Mouse (Mus musculus): ENCODE data around the gene Fam71a.
"Not testable (repeated sequence)": the region's sequence is repeated elsewhere in the genome, so short reads cannot be mapped to it uniquely, and the experiment has no call there.

Gene Fam71a

DNA sequence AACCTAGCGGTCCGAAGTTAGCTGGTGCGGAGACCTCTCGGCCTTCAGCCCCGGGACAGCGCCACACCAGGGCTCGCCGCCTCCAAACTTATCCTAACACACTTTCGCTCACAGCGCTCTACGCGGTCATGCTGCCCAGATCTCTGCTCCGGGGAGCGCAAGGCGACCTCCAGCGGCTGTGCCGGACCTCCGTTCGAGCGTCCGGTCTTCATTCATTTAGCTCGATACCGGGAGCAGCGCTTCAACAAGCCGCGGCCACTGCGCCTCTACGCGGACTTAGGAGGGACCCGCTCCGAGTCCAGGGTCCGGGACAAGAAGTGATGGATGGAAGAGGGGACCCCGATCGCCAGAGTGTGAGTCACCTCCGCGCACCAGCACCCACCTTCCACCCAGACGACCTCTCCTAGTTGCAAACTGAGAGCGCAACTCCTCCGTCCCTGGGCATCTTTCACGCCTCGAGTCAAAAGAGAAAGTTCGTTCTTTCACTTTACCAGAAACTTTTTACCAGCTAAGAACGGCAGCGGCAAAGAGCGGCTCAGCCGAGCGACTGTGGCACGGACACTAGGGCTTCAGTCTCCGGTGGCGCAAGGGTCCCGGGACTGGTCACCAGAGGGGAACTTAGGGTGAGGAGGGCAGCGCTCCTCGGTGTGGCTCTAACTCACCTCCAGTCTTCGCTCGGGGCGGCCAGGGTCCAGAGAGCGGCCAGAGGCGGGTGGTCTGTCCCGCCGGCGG is 18.0 kb upstream of the Fam71a start:
- CTCF ChIA-PET: interaction anchor here (0.6 to 1.0 kb wide), 3 partner anchors 28 to 631 kb away, joined by 3 to 4 read pairs (median 3); no protein-coding TSS in a partner anchor

DNA sequence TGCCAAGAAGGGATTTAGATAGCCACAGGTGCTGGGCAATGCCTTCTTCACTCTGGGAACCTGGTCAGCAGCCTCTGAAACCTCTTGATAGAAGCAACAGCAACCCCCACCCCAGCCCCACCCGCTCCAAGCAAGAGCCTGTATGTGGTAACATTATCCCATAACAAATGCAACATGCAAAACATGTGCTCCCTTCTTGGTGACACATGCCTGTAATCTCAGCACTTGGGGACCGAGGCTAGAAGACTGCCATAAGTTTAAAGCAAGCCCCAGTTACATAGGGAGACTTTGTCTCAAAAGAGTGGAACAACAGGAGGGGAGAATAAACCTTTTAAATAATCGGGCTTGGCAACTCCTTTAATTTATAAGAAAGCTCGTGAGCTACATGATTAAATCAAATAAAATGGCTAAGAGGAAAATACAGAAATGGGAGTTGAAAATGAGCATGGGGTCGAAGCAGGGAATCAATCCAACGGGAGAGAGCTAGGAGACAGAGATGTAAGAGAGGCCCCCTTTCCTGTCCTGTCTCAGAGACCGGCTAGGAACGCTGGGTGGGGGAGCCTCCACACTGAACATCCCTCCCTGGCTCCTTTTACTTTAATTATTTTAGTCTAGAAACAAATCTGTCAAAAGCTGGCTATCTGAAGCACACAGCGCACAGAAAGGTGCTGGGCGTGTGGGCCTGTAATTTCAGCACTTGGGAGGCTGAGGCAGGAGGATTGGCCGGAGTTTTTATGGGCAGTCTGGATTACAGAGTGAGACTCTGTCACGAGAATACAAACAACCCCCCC is 17.0 kb upstream of the Fam71a start:
- CTCF ChIA-PET: interaction anchor here (0.6 to 1.0 kb wide), 5 partner anchors 12 to 210 kb away, joined by 3 to 12 read pairs (median 5); no protein-coding TSS in a partner anchor

DNA sequence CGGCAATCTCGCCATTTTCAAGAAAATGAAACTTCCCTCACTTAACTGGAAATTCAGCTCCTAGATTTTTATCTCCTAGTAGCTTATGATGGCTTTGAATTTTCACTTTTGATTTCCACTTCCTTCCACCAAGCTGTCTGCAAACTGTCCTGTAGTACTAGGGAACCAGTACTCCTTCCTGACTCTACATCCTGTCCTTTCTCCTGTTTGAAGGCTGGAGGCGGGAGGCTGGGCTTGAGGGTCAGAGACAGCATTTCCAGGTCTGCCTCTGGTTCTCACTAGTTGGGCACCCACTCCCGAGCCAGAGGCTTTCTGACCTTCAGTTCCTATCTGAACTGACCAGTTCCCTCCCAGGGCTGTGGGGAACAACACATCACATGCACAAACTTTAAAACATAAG is 15.8 kb upstream of the Fam71a start:
- CTCF ChIA-PET: interaction anchor here (0.9 kb wide), 1 partner anchor 27 kb away, joined by 3 read pairs; no protein-coding TSS in a partner anchor

DNA sequence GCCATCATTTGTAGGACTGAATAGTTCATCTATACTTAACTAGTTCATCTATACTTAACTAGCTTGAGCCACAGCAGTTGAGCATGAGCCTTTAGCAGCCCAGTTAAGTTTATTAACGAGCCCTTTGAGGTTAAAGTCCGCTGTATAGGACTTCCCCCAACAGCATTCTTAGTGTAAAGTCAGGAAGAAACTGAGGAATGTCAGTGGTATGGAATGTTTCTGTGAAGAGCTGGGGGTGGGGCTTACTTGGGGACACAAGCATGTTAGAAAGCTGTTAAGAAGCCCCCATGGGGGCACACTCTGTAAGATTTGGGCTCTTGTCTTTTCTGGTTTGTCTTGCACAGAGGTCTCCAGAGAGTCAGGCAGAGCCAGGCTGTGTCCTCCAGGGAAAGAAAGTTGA is 15.2 kb upstream of the Fam71a start:
- CTCF ChIA-PET: interaction anchor here (0.9 kb wide), 1 partner anchor 27 kb away, joined by 3 read pairs; no protein-coding TSS in a partner anchor

DNA sequence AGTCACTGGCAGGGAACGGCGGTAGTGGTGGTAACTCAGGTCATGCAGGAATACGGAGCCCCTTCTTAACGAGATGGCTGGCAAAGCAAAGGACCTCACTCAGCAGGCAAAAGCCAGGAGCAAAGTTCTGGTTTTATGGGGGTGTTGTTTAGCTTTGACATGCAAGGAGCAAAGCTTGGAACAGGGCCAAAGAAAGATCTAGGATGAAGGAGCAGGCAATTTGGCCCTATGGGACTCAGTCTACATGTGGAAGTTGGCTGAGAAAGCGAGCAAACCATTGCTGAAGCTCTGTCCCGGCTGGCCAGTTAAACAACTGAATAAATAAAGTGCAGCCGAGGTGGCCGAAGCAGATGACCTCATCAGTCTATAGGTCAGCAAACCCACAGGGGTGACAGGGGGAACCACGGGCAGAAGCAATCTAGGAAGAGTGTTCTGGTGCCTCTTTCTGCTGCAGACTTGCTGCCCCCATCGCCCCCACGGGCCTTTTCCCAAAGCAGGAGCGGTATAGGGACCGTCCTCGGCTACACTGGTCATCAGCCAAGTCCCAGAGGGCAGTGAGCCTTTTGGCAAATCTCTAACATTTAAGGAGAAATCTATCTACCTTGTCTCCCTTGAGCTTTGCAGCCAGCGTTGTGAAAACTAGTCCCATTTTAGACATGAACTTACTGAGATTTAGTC is 14.0 kb upstream of the Fam71a start:
- CTCF ChIA-PET: no interaction called here

GRCm38 (mm10) chr1:191176887-191177286 is 12.3 kb upstream of the Fam71a start:
- CTCF ChIA-PET: no interaction called here

- CTCF ChIA-PET: interaction anchor here (1.2 kb wide), 1 partner anchor 18 kb away, joined by 3 read pairs; no protein-coding TSS in a partner anchor
Measured at GRCm38 (mm10) chr1:191172487-191172886, 7.9 kb upstream of the Fam71a start.

DNA sequence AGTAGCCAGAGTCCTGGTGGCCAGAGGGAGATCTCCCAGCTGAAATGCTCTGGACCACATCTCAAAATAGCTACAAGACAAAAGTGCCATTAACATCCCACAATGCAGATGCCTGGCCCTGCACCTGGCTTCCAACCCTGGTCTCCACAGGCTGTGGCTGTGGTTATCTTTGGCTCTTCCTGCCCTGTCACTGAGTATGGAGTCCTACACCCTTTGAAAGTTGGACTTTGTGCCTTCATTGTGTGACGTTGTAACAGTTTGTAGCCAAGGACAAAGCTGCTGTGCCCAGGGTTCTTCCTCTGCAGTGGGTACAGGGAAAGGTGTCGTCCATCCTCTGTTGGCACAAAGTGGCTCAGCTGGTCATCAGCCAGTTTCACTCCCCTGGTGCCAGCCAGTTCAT is 5.8 kb upstream of the Fam71a start:
- CTCF ChIA-PET: no interaction called here

- CTCF ChIA-PET: no interaction called here
Measured at GRCm38 (mm10) chr1:191166189-191166588, 1.6 kb upstream of the Fam71a start.

- CTCF ChIA-PET: interaction anchor here (0.9 kb wide), 2 partner anchors 18 to 28 kb away, joined by 3 read pairs; no protein-coding TSS in a partner anchor
Measured at GRCm38 (mm10) chr1:191154314-191154713, 10.3 kb downstream of the Fam71a start.

- CTCF ChIA-PET: interaction anchor here (1.2 kb wide), 1 partner anchor 27 kb away, joined by 3 read pairs; no protein-coding TSS in a partner anchor
Measured at GRCm38 (mm10) chr1:191153052-191153451, 11.6 kb downstream of the Fam71a start.

- CTCF ChIA-PET: interaction anchor here (0.5 kb wide), 1 partner anchor 161 kb away, joined by 4 read pairs; no protein-coding TSS in a partner anchor
Measured at GRCm38 (mm10) chr1:191150924-191151605, 13.6 kb downstream of the Fam71a start.

- CTCF ChIA-PET: not testable (repeated sequence)
Measured at GRCm38 (mm10) chr1:191149489-191149888, 15.1 kb downstream of the Fam71a start.

- CTCF ChIA-PET: interaction anchor here (0.6 kb wide), 1 partner anchor 30 kb away, joined by 14 read pairs; no protein-coding TSS in a partner anchor
Measured at GRCm38 (mm10) chr1:191140983-191141382, 23.6 kb downstream of the Fam71a start.

GRCm38 (mm10) chr1:191138874-191139495 is 25.6 kb downstream of the Fam71a start:
- CTCF ChIA-PET: no interaction called here

DNA sequence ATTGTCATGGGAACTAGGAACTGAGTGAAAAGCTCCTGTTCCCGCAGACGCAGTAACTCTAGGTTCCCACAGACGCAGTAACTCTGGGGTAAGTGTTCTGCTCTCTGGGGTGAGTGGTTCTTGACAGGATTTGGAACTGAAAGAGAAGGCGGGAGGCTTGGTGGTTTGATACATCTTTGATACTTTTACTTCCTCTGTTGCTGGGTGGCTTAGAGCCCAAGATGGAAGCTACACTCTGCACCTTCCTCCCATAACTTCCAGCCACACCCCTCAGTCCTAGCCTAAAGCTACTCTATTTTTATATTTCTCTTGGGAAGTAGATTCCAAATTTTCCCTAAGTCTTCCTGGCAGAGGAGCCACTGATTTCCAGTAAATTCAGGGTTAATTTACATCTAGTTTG is 26.2 kb downstream of the Fam71a start:
- CTCF ChIA-PET: no interaction called here

- CTCF ChIA-PET: interaction anchor here (0.7 kb wide), 1 partner anchor 278 kb away, joined by 17 read pairs; no protein-coding TSS in a partner anchor
Measured at GRCm38 (mm10) chr1:191135406-191135805, 29.2 kb downstream of the Fam71a start.

DNA sequence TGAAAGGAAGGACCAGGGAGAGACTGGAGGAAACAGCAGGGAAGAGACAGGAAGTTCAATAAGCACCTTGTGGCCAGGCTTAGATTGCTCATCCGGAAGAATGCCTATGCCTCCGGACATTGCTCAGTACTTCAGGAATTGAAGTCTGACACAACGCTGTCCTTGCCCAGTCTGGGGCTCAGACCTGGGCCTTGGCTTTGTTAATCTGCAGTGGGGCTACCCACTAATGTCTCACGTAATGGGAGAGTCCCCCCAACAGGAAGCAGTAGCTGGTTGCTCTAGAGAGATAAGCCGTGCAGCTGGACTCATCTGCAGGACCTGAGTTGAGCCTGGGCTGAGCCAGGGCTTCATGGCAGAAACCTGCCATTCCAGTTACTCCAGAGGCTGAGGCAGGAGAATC is 31.7 kb downstream of the Fam71a start:
- CTCF ChIA-PET: no interaction called here

DNA sequence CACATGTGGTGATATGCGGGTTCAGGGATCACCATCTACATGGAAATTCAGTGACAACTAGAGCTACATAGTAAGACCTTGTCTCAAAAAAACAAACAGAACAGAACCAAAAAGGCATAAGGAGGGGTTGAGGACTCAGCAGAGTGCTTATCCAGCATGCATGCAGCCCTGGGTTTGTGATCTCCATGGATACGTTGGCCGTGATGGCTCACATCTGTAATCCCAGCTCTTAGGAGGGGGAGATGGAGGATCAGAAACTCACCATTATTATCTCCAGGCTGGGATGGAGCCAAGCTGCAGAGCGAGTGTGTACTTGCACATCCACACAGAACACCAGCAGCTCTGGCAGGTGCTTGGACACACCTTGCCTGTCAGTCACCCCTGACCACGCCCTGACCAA is 32.4 kb downstream of the Fam71a start:
- CTCF ChIA-PET: no interaction called here

GRCm38 (mm10) chr1:191131692-191132091 is 32.9 kb downstream of the Fam71a start:
- CTCF ChIA-PET: no interaction called here
